Mouse (Mus musculus) heart, postnatal 25 days (tissue): ENCODE data around the gene Gramd1b. TPM values are rescaled to one million over a fixed set of nuclear protein-coding genes. Genes with fewer than 3 reads are reported as not detected.

Experiments
- DNase-seq: peaks from one replicate; pipeline ENCODE4 v3.0.0; 2022; ENCODE audit warnings: low spot score
- intact Hi-C: fragments of 180-260 bp; cut with DNase I; formaldehyde crosslinking; loops from one replicate; pipeline ENCODE4 v1.15.1; 2025
- total RNA-seq, 2 experiments: library from RNA; stranded (reverse); gene quantifications; 2 replicates each; pipeline ENCODE4 v1.2.3; 2021

The Gramd1b gene
- total RNA-seq, 2 experiments from 2014 or later: 19.1 to 20.2 TPM

DNA sequence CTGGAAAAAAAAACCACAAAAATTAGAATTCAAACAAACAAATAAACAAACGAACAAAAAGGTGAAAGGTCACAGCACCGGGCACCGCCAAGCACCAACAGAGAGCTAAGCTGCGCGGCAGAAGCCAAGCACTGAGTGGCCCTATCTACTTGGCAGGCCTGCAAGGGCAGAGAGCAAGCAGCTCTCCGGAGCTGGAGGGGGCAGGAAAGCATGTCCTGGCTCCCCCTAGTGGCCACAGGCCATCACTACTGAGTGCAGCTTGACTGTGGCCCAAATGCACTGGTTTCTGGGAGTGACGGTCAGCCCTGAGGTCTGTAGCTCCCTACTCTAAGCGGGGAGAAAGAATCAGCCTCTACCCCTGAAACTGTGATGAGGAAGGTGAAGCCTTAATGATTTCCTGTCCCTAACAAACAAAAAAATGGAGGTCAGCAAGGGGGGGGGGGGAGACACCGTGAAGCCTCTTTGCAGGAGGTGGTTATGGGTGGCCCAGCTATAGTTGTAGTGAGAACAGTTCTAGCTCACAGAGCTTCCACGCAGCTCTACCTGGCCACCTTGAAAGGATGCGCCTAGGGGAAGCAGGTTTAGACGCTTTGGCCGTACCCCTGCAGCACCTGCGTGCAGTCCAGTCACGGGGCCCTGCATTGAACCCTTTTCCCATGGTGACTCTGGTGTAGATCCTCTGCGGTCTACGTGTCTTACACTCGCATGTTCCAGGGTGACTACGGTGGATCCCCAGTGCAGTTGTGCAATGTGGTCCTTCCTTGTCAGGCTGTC lies 200.4 kb downstream of the Gramd1b start:
- intact Hi-C loops: loop anchor here (1.0 to 10.0 kb wide), 2 partner anchors 102 to 144 kb away; no protein-coding TSS in a partner anchor
- peak; percentile 80 for DNase-seq

DNA sequence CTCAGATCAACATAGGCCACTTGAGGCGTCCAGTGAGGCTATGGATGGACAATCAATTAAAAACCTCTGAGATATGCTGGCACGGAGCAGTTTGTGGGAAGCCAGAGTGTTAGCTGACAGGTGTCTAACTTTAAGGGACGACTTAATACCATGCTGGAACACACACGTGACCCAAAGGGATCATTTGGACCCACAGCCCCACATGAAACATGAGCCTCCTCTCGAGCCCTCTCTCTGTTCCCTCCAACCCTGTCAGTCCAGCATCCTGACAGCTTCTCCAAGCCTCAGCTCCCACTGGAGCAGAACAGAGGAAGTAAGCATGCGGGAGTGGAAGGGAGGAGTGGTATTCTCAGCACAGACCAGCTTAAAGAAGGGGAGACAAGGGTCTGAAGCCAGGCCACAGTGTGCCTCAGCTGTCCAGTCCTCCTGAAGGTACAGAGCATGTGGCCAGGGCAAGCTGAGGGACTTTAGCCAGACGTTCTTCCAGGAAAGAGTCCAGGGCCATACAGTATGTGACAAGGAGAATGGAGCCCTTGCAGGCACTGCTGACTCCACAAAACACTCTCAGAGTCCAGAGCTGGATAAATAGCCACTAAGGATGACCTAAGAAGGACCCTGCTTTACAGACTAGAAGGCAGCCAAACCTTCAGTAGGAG lies 204.8 kb downstream of the Gramd1b start:
- intact Hi-C loops: no loop called here
- no peak for DNase-seq

DNA sequence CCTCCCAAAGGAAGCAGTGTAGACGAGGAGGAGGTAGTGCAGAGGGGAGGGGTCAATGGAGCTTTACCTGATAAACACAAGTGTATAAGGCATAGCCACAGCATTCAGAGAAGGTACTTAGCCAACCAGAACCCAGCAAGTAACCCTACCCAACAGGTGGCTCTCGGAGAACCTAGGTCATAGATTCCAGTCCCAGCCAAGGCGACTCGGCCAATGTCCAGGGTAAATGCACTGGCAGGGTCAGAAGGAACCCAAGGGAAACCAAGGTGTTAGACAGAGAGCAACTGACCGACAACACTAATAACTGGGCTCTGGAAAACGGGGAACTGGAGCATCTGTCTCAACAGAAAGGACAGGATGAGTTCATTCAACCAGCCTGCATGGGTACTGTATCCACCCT lies 206.4 kb downstream of the Gramd1b start:
- intact Hi-C loops: loop anchor here (5.0 kb wide), 1 partner anchor 63 kb away; no protein-coding TSS in a partner anchor
- no peak for DNase-seq

DNA sequence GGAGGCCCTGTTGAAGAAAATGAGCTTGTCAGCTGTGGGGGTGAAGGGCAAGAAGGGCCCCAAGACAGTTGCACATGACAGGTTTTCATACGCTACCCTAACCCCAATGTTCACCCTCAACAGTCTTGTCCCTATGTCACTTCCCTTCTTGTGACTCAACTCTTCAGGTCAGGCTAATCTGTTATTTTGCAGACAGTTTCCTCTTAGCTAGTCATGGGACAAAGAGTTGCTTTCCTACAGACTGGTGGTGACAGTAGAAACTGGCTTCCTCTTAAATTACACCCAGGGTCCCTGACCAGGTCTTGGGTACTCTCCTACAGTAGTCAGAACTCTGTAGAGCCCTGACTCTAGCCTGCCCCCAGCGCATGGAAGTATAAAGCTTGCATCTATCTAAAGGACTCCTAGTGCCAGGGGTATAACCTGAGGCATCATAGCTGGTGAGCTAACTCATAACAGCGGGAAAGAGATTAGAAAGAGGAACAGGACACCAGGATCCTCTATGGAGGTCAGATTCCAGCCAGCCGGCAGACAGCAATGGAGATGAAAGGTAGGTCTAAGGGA lies 206.9 kb downstream of the Gramd1b start:
- intact Hi-C loops: loop anchor here (5.0 kb wide), 1 partner anchor 62 kb away; no protein-coding TSS in a partner anchor
- no peak for DNase-seq

DNA sequence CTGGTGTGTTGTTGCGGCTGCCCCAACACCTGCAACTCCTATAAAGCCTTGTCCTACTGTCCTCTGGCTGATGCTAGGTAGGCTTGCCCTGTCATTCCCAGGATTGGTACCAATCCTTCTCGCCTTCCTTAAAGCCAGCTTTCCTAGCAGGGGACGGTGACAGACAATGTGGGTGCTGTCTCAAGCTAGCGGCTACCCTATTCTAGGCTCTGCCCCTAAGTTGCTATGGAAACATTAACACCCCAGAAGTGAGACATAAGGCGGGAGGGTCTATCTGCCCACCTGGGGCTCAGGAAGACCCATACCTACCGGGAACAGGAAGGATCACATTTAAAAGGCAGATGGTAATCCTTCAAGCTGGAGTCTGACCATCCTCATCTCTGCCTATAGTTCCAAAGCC lies 207.4 kb downstream of the Gramd1b start:
- intact Hi-C loops: loop anchor here (5.0 kb wide), 1 partner anchor 61 kb away; no protein-coding TSS in a partner anchor
- no peak for DNase-seq

DNA sequence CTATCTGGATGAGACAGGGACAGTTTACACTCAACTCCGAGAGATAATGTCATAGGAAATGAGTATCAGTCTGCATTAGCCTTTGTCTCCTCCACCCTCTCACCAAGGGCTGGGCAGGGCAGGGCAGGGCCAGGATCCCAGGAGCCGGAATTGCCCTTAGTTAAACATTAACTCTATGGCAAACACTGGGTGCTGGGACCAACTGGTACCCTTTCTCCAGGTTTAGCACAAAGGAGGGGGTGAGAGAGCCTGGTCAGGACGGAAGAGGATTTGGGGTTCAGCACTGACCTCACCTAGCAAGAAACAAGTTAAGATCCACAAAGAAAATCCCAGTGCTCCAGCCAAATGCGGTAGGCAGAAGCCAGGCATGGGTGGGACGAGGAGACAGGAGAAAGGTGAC lies 208.0 kb downstream of the Gramd1b start:
- intact Hi-C loops: loop anchor here (5.0 kb wide), 1 partner anchor 61 kb away; no protein-coding TSS in a partner anchor

DNA sequence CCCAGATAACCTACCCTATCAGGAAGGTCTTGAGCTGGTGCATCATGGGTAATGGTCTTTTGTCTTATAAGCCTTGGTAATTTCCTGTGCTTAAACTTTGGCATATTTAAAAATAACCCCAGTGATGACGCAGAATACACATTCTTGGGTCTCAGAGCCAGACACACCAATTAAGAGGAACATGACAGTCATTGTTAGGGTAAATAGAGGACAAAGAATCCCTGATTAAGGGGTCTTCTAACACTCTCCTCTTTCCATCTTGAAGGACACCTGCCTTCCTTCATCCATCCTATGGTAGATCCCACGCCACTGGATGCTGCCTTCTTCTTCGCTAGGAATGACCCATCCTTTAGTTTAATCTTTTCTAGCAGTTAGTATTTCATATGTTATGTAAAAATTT lies 208.8 kb downstream of the Gramd1b start:
- intact Hi-C loops: loop anchor here (5.0 kb wide), 1 partner anchor 60 kb away; no protein-coding TSS in a partner anchor
- DNase-seq: no peak

More for the DNA sequence above, 208.0 kb downstream of the Gramd1b start:
- DNase-seq: no peak

DNA sequence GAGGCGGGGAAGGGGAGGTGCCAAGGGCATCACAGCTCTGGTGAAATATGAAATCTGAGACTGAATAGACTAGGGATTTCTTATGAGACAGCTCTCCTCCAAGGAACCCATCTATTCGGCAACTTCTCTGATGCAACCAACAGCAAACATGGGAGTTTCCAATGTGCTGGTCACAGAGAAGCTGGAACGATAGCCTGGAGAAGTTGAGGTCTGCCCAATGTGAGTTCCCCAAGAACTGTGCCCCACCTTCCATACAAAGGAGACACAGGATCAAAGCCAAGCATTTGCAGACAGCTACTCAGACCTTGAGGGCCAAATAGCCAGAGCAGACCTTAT lies 209.5 kb downstream of the Gramd1b start:
- intact Hi-C loops: loop anchor here (5.0 kb wide), 1 partner anchor 59 kb away; no protein-coding TSS in a partner anchor
- no peak for DNase-seq

DNA sequence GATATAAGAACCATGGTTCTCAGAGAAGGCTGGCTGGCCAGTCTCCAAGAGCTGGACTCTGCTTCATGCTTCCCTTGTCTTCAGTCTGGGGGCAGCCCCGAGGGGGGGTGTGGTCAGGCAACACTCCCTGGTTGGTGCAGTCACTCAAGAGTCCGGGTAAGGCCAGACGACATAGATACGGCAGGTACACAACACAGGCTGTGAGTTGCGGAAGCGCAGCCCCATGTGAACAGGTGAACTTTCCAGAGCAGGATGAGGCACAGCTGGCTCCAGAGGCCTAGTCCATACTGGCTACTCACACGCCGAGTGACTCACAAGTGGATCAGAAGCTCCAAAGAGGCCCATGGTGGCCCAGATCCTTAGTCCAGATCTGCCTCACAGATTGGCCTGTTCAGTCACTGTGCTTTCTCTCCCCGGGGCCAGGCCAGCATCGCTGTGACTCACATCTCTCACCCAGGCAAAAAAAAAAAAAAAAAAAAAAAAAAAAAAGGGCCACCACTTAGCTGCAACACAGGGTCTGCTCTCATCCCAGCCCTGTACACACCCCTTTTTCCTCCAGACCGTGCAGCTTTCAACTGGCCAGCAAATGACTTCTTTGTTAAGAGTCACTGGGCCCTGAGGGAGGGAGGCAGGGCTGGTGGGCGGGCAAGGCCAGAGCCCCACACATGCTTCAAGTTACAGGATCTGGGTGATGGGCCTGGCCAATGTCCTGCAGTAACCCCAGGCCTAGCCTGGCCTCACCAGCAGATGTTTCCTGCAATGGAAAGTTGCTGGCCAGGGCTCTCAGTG lies 210.1 kb downstream of the Gramd1b start:
- intact Hi-C loops: loop anchor here (5.0 kb wide), 1 partner anchor 59 kb away; no protein-coding TSS in a partner anchor
- DNase-seq: peak; percentile 91

DNA sequence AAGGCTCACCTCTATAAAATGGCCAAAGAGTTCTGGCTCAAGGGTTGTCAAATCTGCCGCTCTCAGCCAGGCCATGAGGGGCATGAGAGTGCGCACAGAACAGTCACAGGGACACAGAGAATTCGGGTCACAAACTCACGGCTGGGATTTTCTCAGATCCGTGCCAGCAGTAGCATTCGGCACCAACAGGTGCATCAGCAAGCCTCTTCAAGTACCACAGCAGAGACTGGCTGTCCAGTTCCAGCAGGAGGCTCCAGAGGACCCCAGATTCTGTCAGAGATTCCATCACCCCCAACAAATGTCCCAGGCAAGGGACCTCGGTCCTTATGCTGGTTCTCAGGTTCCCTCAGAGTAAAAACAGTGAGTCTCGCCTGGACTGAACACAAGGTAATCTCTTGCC lies 210.8 kb downstream of the Gramd1b start:
- DNase-seq: no peak
- intact Hi-C loops: loop anchor here (5.0 kb wide), 1 partner anchor 58 kb away; no protein-coding TSS in a partner anchor

DNA sequence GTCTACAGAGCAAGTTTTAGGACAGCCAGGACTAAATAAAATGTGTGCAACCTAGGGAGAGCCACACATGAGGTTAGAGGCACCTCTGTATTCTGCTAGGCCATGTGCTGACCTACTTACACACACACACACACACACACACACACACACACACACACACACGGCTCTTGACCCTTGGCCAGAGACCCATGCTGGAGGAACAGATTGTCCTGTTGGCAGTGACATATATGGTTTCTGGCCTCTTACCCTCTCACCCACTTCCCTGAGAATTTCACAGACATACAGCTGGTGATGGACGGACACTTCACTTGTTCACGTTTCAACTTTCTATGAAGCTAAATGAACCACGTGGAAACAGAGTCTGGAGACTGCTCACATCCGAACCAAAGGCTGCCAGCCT lies 212.4 kb downstream of the Gramd1b start:
- intact Hi-C loops: no loop called here
- no peak for DNase-seq

DNA sequence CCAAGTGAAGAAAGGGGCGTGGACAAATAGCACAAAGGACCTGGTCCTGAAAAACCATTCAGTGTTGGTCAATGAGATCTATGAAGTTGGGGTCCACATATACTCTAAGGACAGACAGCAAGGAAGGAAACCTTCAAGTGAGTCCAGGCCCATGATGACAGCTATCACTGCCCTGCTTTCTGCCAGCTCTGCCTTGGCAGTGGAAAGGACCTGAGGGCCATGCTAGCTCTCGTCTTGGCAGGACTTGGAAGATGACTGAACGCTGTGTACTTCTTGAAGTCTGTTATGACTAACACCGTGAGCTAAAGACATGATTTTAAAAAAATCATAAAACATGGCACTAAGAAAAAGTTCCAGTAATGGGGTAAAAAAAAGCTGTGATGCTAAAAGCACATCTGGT lies 213.4 kb downstream of the Gramd1b start:
- DNase-seq: no peak
- intact Hi-C loops: no loop called here

DNA sequence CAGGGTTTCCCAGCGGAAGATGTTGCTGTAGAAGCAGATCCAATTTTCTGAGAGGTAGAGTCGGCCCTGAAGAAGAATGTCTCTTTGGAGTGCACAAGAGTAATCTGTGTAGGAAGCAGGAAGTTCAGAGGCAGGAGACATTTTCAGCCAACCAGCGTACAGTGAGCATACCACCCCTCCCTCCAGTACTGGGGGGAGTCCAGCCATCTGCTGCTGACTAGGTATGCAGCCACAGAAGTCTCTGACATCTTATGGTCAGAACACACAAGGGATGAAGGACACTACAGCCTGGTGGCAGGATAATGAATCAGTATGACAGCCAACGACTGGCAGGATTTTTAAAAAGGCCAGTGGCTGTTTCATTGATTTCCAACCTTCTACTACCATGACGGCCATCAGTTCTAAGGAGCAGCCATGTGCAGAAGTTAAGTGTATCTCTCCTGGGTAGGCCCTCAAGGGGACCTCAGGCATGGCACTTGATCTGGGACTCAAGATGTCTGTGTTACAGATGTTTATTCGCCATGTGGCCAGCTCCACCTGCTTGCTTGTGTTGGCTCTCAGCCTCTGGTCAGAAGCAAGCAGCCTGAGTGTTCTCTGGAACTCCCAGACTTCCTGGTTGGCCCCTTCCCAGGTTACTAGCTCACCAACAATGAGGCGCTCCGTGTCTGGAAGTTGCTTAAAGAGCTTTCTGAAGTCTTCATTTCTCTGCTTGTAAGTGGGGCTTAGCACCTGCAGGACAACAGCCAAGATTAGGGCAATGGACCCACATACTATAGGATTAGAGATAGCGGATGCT lies 214.1 kb downstream of the Gramd1b start:
- DNase-seq: peak; percentile 28
- intact Hi-C loops: no loop called here

DNA sequence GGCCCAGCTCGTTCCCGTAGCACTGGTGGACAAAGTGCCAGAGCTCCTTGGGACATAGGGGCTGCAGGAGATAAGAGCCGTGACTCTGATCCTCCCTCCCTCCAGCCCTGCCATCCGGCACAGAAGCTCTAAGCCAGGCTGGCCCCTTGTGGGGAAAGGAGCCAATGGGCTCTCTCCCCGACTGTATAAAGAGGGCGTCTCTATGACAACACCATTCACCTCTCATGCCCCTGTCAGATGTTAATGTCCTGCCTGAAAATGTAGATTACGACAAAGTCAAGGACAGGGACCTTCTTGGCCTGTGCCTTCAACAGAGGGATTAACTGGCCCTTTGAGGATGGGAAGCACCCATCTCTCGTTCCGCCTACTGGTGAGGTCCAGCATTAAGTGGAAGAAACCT lies 219.4 kb downstream of the Gramd1b start:
- DNase-seq: no peak
- intact Hi-C loops: loop anchor here (5.0 kb wide), 1 partner anchor 35 kb away; no protein-coding TSS in a partner anchor

DNA sequence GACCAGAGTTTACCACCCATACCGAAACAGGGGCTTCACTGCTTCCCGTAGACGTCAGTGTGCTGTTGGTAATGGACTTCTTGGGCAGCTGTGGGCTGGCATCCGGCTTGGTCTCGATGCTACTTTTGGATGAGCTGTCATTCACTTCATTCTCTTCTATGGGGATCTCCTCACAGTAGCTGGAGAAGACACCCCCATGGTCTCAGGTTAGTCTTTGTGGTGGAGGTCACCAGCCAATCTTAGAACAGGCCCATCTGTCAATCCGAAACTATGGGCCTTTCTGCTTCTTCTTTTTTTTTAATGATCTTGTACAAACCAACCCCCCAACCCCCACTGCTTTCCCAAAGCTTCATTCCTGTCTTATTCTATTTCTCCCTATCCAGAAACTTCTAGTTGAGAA lies 221.3 kb downstream of the Gramd1b start:
- no peak for DNase-seq
- intact Hi-C loops: loop anchor here (5.0 kb wide), 1 partner anchor 33 kb away; no protein-coding TSS in a partner anchor

DNA sequence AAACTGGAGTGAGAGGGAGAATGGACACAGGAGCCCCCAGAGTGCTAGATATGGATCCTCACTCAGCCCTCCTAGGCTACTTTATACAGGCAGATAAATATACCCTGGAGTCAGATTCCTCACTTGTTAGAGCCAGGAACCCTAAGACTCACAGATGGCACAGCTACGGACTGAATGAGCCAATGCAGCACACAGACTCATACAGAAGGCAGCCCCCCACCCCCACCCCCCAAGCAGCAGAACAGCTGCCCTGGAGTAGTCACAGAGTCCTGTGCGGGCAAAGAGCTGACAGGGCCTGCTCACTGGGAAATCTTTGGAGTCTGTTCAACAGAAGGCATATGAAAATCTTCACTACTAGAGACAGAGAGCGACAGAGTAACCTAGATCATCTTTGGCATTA lies 223.9 kb downstream of the Gramd1b start:
- DNase-seq: no peak
- intact Hi-C loops: no loop called here

DNA sequence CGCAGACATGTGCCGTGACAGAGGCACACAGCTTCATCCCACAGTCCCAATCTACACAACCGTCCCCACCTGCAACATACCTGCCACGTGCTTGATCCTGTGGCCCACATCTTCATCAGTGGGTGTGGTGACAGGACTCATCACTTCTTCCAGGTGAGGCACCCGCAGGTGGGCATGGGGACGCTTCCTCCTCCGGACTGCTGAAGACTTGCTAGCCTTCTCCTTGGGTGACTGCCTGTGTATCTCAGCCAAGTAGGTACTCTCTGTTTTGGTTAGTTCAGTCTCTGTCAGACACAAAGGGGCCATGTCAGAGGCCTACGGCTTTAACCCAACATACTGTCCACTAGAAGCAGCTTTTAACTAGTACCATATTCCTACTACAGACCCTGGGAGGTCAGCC lies 226.9 kb downstream of the Gramd1b start:
- intact Hi-C loops: no loop called here
- no peak for DNase-seq

DNA sequence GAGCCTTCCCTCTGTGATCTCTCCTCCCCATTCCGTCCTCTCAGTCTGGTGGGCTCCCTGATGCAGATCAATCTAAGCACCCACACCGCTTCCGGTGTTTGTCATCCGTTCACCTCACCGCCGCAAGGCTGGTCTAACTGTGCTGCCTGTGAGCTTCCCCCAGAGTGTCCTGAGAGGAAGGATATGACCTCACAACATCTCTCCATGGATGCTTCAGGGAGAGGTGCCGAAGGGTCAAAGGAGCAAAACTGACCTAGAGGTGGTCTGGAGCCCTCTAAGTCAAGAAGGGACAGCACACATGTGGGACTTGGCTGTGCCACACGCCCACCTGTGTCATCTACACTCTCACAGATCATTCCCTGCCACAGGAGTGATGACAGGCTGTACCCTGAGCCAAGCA lies 228.8 kb downstream of the Gramd1b start:
- intact Hi-C loops: no loop called here
- no peak for DNase-seq

DNA sequence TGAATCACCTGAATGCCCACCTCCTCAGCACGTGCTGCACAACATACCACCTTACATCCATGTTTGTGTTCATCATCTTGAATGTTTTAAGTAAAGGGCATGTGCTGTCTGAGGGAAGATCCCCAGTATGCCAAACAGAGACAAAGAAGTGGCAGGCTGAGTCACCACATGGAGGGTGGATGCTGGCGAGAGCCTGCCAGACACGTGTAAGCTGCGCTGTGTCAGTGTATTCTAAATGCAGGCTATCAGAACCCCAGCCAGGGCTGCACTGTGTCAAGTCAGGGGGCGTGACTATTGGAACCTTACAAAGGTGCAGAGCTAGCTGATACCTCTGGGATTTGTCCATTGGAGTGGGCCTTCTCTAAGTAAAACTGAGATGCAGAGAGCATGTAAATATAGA lies 229.7 kb downstream of the Gramd1b start:
- no peak for DNase-seq
- intact Hi-C loops: no loop called here
